Mouse (Mus musculus): ENCODE results near the gene Olfr410. TPM values are rescaled to one million over a fixed set of nuclear protein-coding genes. Genes with fewer than 3 reads are reported as not detected.

Olfr410 gene
- polyA plus RNA-seq, 1 experiment from 2014 or later, result not detected

- WGBS, result 59% methylated on average over 1 of the region's 1 CpGs
- no peak for DNase-seq (ENCODE audit: low spot score)
- no peak within 1 kb of the TSS for H3K27ac ChIP-seq (ENCODE audit: low read length)
- no peaks in the 10 kb centered on the region for H3K27me3 ChIP-seq (replicated peaks; ENCODE audit: insufficient read depth, low read length)
- H3K4me1 ChIP-seq (ENCODE audit: insufficient read depth, low read depth, low read length), result no peaks in the 10 kb centered on the region
- no peak within 1 kb of the TSS for H3K4me3 ChIP-seq (ENCODE audit: low read depth, low read length)
- TF ChIP-seq CTCF (IDR thresholded peaks at IDR 0.05) (no peak), EP300 (IDR thresholded peaks at IDR 0.05) (no peak)
- no peak for ATAC-seq
- no peaks in the 10 kb centered on the region for H3K9me3 ChIP-seq (ENCODE audit: low read length)
- no peaks in the 10 kb centered on the region for H3K36me3 ChIP-seq (ENCODE audit: insufficient read depth, low read length)
- H3K9ac ChIP-seq (replicated peaks; ENCODE audit: low read depth), result no peak within 1 kb of the TSS
- H3K4me2 ChIP-seq (replicated peaks; ENCODE audit: low read depth, low read length), result no peak within 1 kb of the TSS
These were observed 23.9 kb upstream of the Olfr410 start, which contains the start of gene Olfr412 for GRCm38 (mm10) chr11:74361769-74362168. Gene Olfr412 (plus strand): TSS chr11:74362069.

- no peak within 1 kb of the TSS for H3K27ac ChIP-seq (ENCODE audit: low read length)
- no peaks in the 10 kb centered on the region for H3K27me3 ChIP-seq (replicated peaks; ENCODE audit: insufficient read depth, low read length)
- no peak within 1 kb of the TSS for H3K4me2 ChIP-seq (replicated peaks; ENCODE audit: low read depth, low read length)
- ATAC-seq, result no peak
- no peaks in the 10 kb centered on the region for H3K9me3 ChIP-seq (ENCODE audit: low read length)
- no peaks in the 10 kb centered on the region for H3K36me3 ChIP-seq (ENCODE audit: insufficient read depth, low read length)
- H3K4me3 ChIP-seq (ENCODE audit: low read depth, low read length), result no peak within 1 kb of the TSS
- H3K4me1 ChIP-seq (ENCODE audit: insufficient read depth, low read depth, low read length), result no peaks in the 10 kb centered on the region
- DNase-seq (ENCODE audit: low spot score), result no peak
- WGBS, result 78% methylated on average over 3 of the region's 3 CpGs
- H3K9ac ChIP-seq (replicated peaks; ENCODE audit: low read depth), result no peak within 1 kb of the TSS
- no peak for TF ChIP-seq EP300 (IDR thresholded peaks at IDR 0.05)
- no peak for TF ChIP-seq CTCF (IDR thresholded peaks at IDR 0.05)
These were observed 14.7 kb upstream of the Olfr410 start, which contains the start of gene Olfr411 for GRCm38 (mm10) chr11:74352550-74352949. Gene Olfr411 (minus strand): TSS chr11:74352650.

GRCm38 (mm10) chr11:74328781-74329180, 9.1 kb downstream of the Olfr410 start:
- no peak overlapping the region for H3K9ac ChIP-seq (replicated peaks; ENCODE audit: low read depth)
- H3K4me3 ChIP-seq (ENCODE audit: low read depth, low read length), result no peak overlapping the region
- H3K27ac ChIP-seq (ENCODE audit: low read length), result no peak overlapping the region
- no peaks in the 10 kb centered on the region for H3K27me3 ChIP-seq (replicated peaks; ENCODE audit: insufficient read depth, low read length)
- H3K4me1 ChIP-seq (ENCODE audit: insufficient read depth, low read depth, low read length), result no peaks in the 10 kb centered on the region
- no peaks in the 10 kb centered on the region for H3K36me3 ChIP-seq (ENCODE audit: insufficient read depth, low read length)
- no peak overlapping the region for H3K4me2 ChIP-seq (replicated peaks; ENCODE audit: low read depth, low read length)
- DNase-seq (ENCODE audit: low spot score), result no peak
- TF ChIP-seq EP300 (IDR thresholded peaks at IDR 0.05), result no peak
- no peak for TF ChIP-seq CTCF (IDR thresholded peaks at IDR 0.05)
- no peaks in the 10 kb centered on the region for H3K9me3 ChIP-seq (ENCODE audit: low read length)
- ATAC-seq, result no peak

GRCm38 (mm10) chr11:74326044-74326443, 11.8 kb downstream of the Olfr410 start:
- no peak overlapping the region for H3K4me2 ChIP-seq (replicated peaks; ENCODE audit: low read depth, low read length)
- H3K4me1 ChIP-seq (ENCODE audit: insufficient read depth, low read depth, low read length), result no peaks in the 10 kb centered on the region
- WGBS, result 67% methylated on average over 2 of the region's 2 CpGs
- no peak for DNase-seq (ENCODE audit: low spot score)
- no peaks in the 10 kb centered on the region for H3K36me3 ChIP-seq (ENCODE audit: insufficient read depth, low read length)
- no peak for ATAC-seq
- H3K4me3 ChIP-seq (ENCODE audit: low read depth, low read length), result no peak overlapping the region
- TF ChIP-seq CTCF (IDR thresholded peaks at IDR 0.05) (no peak), EP300 (IDR thresholded peaks at IDR 0.05) (no peak)
- H3K9ac ChIP-seq (replicated peaks; ENCODE audit: low read depth), result no peak overlapping the region
- H3K9me3 ChIP-seq (ENCODE audit: low read length), result no peaks in the 10 kb centered on the region
- H3K27ac ChIP-seq (ENCODE audit: low read length), result no peak overlapping the region
- no peaks in the 10 kb centered on the region for H3K27me3 ChIP-seq (replicated peaks; ENCODE audit: insufficient read depth, low read length)

- no peak for TF ChIP-seq CTCF (IDR thresholded peaks at IDR 0.05)
- no peak for TF ChIP-seq EP300 (IDR thresholded peaks at IDR 0.05)
- 74% methylated on average over 2 of the region's 2 CpGs for WGBS
- H3K4me3 ChIP-seq (ENCODE audit: low read depth, low read length), result no peak overlapping the region
- H3K4me1 ChIP-seq (ENCODE audit: insufficient read depth, low read depth, low read length), result no peaks in the 10 kb centered on the region
- ATAC-seq, result no peak
- H3K9ac ChIP-seq (replicated peaks; ENCODE audit: low read depth), result no peak overlapping the region
- H3K27ac ChIP-seq (ENCODE audit: low read length), result no peak overlapping the region
- no peak for DNase-seq (ENCODE audit: low spot score)
- H3K36me3 ChIP-seq (ENCODE audit: insufficient read depth, low read length), result no peaks in the 10 kb centered on the region
- no peaks in the 10 kb centered on the region for H3K27me3 ChIP-seq (replicated peaks; ENCODE audit: insufficient read depth, low read length)
- no peaks in the 10 kb centered on the region for H3K9me3 ChIP-seq (ENCODE audit: low read length)
- H3K4me2 ChIP-seq (replicated peaks; ENCODE audit: low read depth, low read length), result no peak overlapping the region
These were observed 50.6 kb downstream of the Olfr410 start for GRCm38 (mm10) chr11:74287256-74287655.

GRCm38 (mm10) chr11:74283436-74283835, 54.4 kb downstream of the Olfr410 start, which contains the start of gene Olfr59:
Gene Olfr59 (plus strand): TSS chr11:74283736.
- 36% methylated on average over 2 of the region's 2 CpGs for WGBS
- H3K4me3 ChIP-seq (ENCODE audit: low read depth, low read length), result no peak within 1 kb of the TSS
- no peaks in the 10 kb centered on the region for H3K36me3 ChIP-seq (ENCODE audit: insufficient read depth, low read length)
- no peak within 1 kb of the TSS for H3K27ac ChIP-seq (ENCODE audit: low read length)
- H3K4me2 ChIP-seq (replicated peaks; ENCODE audit: low read depth, low read length), result no peak within 1 kb of the TSS
- DNase-seq (ENCODE audit: low spot score) (no peak), ATAC-seq (no peak)
- H3K4me1 ChIP-seq (ENCODE audit: insufficient read depth, low read depth, low read length), result no peaks in the 10 kb centered on the region
- no peak within 1 kb of the TSS for H3K9ac ChIP-seq (replicated peaks; ENCODE audit: low read depth)
- H3K9me3 ChIP-seq (ENCODE audit: low read length), result no peaks in the 10 kb centered on the region
- no peaks in the 10 kb centered on the region for H3K27me3 ChIP-seq (replicated peaks; ENCODE audit: insufficient read depth, low read length)
- no peak for TF ChIP-seq EP300 (IDR thresholded peaks at IDR 0.05)
- no peak for TF ChIP-seq CTCF (IDR thresholded peaks at IDR 0.05)

Other genes with a start within 250 kb of the Olfr410 start
- gene Olfr401, start 224.3 kb downstream of the Olfr410 start, polyA plus RNA-seq (2015; fragmentation: Nextera tagmentation; extraction: Ambion mirVana), result not detected in 2 replicates
- not detected in 2 replicates for gene Olfr402, start 184.5 kb downstream of the Olfr410 start, polyA plus RNA-seq (2015; fragmentation: Nextera tagmentation; extraction: Ambion mirVana)
- gene Olfr403, start 151.8 kb downstream of the Olfr410 start, polyA plus RNA-seq (2015; fragmentation: Nextera tagmentation; extraction: Ambion mirVana), result not detected in 2 replicates
- not detected in 2 replicates for gene Olfr43, start 126.7 kb downstream of the Olfr410 start, polyA plus RNA-seq (2015; fragmentation: Nextera tagmentation; extraction: Ambion mirVana)
- not detected in 2 replicates for gene Olfr406, start 78.2 kb downstream of the Olfr410 start, polyA plus RNA-seq (2015; fragmentation: Nextera tagmentation; extraction: Ambion mirVana)
- gene Olfr59, start 54.3 kb downstream of the Olfr410 start, polyA plus RNA-seq (2015; fragmentation: Nextera tagmentation; extraction: Ambion mirVana), result not detected in 2 replicates
- gene Olfr411, start 14.6 kb upstream of the Olfr410 start, polyA plus RNA-seq (2015; fragmentation: Nextera tagmentation; extraction: Ambion mirVana), result not detected in 2 replicates
- gene Olfr412, start 24.0 kb upstream of the Olfr410 start, polyA plus RNA-seq (2015; fragmentation: Nextera tagmentation; extraction: Ambion mirVana), result not detected in 2 replicates